Mouse (Mus musculus): ENCODE measurements around the gene Msn. TPM values are rescaled to one million over a fixed set of nuclear protein-coding genes. Genes with fewer than 3 reads are reported as not detected.

Msn gene
- total RNA-seq (2014; rRNA removed; ENCODE audit: low replicate concordance): 102 and 128 TPM in 2 replicates
- polyA plus RNA-seq (2015; fragmentation: Nextera tagmentation; extraction: Ambion mirVana): 107 and 116 TPM in 2 replicates

DNA sequence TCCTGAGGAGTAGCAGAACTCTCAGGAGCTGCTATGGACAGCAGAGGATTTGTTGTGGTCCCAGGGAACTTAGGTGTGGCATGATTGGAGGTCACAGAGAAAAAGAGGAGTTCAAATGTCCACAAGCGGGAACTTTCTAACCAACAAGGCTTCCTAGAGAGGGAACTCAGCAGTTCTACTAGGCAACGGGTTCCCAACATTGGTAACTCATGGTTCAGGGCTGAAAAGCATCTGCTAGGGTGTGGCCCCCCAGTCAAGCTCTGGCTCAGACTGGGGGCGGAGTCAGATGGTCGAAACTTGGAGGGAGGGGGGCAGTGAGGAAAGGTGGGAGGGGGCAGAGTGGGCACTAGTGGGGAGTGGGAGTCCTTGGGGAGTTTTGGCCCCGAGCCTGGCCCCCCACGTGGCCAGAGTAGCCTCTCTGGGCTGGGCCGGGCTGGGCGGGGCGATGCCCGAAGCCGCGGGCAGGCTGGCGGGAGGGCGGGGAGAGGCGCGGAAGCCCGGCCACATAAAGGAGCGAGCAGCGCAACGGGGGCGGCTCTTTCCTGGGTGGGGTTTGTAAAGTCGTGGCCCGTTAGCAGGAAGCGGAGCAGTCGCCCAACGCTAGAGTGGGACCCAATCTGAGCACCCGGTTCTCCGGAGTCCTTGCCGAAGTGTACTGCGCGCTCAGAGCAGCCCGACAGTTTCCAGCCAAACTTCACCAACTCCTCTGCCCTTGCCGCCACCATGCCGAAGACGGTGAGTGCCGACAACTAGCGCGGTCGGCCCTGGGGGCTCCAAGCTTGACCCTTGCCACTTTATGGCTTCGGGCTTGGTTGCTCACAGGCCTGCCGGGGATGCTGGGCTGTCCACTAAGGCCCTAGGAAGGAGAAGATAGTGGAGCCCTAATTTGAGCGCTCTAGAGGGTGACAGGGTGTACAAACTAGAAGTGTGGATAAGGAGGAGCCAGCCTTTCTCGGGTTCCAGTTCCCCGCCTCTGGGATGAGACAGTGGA lies at the start of gene Msn:
Msn (plus strand) TSS at position 534 of the 991 bp plus-strand sequence.
- 25% methylated on average over 43 of the region's 44 CpGs for WGBS
- Histone ChIP-seq H3K4me1 (ENCODE audit: control insufficient read depth, insufficient read depth) (peaks cover 10% of the 10 kb centered on the region; the same call in 1 of the 2 replicates), H3K9me3 (replicated peaks; ENCODE audit: control insufficient read depth, low read length) (no peaks in the 10 kb centered on the region), H3K4me3 (ENCODE audit: low read depth, low read length) (peak within 1 kb of the TSS; percentile 75), H3K4me2 (ENCODE audit: low read depth, low read length) (peak within 1 kb of the TSS; percentile 54), H3K27ac (ENCODE audit: low read depth) (peak within 1 kb of the TSS; percentile 90), H3K9ac (replicated peaks; ENCODE audit: low read depth, low read length) (peak within 1 kb of the TSS; percentile 81), H3K36me3 (replicated peaks; ENCODE audit: control insufficient read depth, insufficient read depth, low read length) (no peaks in the 10 kb centered on the region), H3K27me3 (ENCODE audit: control insufficient read depth, insufficient read depth, low read length) (no peaks in the 10 kb centered on the region)
- DNase-seq (ENCODE audit: low spot score) (peak; percentile 69), ATAC-seq (ENCODE audit: insufficient read depth, low read depth) (peak; percentile 90)
- TF ChIP-seq EP300 (IDR thresholded peaks at IDR 0.05; ENCODE audit: low read depth) (no peak), CTCF (IDR thresholded peaks at IDR 0.05; ENCODE audit: low read depth) (no peak)

DNA sequence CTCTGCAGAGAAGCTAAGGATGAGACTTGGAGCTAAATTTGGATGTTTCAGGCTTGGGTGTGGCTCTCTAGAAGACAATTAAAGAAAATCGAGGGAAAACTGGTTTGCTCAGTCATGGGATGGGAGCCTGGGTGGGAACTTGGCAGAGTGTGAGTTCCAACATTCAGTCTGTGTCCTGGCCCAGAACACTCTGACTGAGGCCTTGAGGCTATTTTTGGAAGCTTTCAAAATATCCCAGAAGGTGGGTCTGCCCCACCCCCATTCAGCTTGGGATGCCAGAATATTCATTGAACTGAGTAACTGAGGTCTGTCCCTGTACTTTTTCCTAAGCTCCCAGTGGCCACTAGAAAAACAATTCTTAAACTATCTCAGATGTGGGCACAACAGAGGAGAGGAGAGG lies 43.0 kb upstream of the Msn start:
- no peaks in the 10 kb centered on the region for H3K9me3 ChIP-seq (replicated peaks; ENCODE audit: control insufficient read depth, low read length)
- ATAC-seq (ENCODE audit: insufficient read depth, low read depth): peak; percentile 92

DNA sequence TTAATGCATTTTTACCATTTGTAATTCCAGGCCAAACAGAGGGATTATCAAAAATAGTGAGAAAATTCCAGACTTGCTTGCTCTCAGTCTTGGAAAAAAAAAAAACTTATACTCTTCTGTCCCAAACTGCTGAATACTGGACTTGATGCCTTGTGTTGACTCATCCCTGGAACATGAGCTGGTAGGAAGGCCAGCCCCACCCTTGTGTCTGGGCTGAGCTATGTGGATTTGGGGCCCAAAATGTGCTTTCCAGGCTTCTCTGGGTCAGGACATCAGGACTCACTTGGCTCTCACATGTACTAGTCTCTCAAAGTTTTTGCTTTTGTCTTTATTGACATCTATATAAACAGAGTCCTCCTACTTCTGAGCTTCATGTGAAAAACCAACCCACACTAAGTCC lies 18.1 kb upstream of the Msn start:
- Histone ChIP-seq H3K4me3 (ENCODE audit: low read depth, low read length) (no peak overlapping the region), H3K27ac (ENCODE audit: low read depth) (no peak overlapping the region), H3K9me3 (replicated peaks; ENCODE audit: control insufficient read depth, low read length) (no peaks in the 10 kb centered on the region), H3K36me3 (replicated peaks; ENCODE audit: control insufficient read depth, insufficient read depth, low read length) (no peaks in the 10 kb centered on the region), H3K9ac (replicated peaks; ENCODE audit: low read depth, low read length) (no peak overlapping the region), H3K4me2 (ENCODE audit: low read depth, low read length) (no peak overlapping the region), H3K27me3 (ENCODE audit: control insufficient read depth, insufficient read depth, low read length) (no peaks in the 10 kb centered on the region), H3K4me1 (ENCODE audit: control insufficient read depth, insufficient read depth) (no peaks in the 10 kb centered on the region)
- TF ChIP-seq EP300 (IDR thresholded peaks at IDR 0.05; ENCODE audit: low read depth) (no peak), CTCF (IDR thresholded peaks at IDR 0.05; ENCODE audit: low read depth) (no peak)
- no peak for ATAC-seq (ENCODE audit: insufficient read depth, low read depth)
- no peak for DNase-seq (ENCODE audit: low spot score)

More for the DNA sequence above, 43.0 kb upstream of the Msn start:
- Histone ChIP-seq H3K27ac (ENCODE audit: low read depth) (peak overlapping the region; percentile 51), H3K27me3 (ENCODE audit: control insufficient read depth, insufficient read depth, low read length) (no peaks in the 10 kb centered on the region), H3K36me3 (replicated peaks; ENCODE audit: control insufficient read depth, insufficient read depth, low read length) (no peaks in the 10 kb centered on the region), H3K9ac (replicated peaks; ENCODE audit: low read depth, low read length) (no peak overlapping the region), H3K4me3 (ENCODE audit: low read depth, low read length) (no peak overlapping the region), H3K4me1 (ENCODE audit: control insufficient read depth, insufficient read depth) (no peaks in the 10 kb centered on the region), H3K4me2 (ENCODE audit: low read depth, low read length) (no peak overlapping the region)
- DNase-seq (ENCODE audit: low spot score): peak; percentile 42
- no peak for TF ChIP-seq EP300 (IDR thresholded peaks at IDR 0.05; ENCODE audit: low read depth)
- TF ChIP-seq CTCF (IDR thresholded peaks at IDR 0.05; ENCODE audit: low read depth): no peak
- WGBS: 23% methylated on average over 1 of the region's 1 CpGs

DNA sequence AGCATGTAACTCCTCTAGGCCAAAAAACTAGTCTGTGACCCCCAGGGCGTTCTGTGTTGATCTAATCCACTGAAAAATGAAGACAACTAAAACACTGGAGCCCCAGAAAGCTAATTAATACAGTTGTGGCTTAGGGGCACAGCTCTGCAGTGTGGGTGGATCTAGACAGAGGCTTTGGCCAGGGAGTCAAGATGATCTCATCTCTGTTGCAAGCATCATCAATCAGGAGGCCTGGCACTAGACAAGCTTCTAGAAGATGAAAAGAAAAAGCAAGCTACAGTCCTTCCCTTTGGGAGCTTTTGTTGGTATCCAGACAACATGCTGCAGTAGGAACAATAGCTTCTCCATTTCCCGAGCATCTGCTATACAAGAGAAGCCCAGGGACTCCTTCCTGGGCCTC lies 9.6 kb upstream of the Msn start:
- Histone ChIP-seq H3K9ac (replicated peaks; ENCODE audit: low read depth, low read length) (no peak overlapping the region), H3K4me3 (ENCODE audit: low read depth, low read length) (no peak overlapping the region), H3K4me2 (ENCODE audit: low read depth, low read length) (no peak overlapping the region), H3K36me3 (replicated peaks; ENCODE audit: control insufficient read depth, insufficient read depth, low read length) (no peaks in the 10 kb centered on the region), H3K27me3 (ENCODE audit: control insufficient read depth, insufficient read depth, low read length) (no peaks in the 10 kb centered on the region), H3K4me1 (ENCODE audit: control insufficient read depth, insufficient read depth) (no peaks in the 10 kb centered on the region), H3K27ac (ENCODE audit: low read depth) (no peak overlapping the region), H3K9me3 (replicated peaks; ENCODE audit: control insufficient read depth, low read length) (no peaks in the 10 kb centered on the region)
- TF ChIP-seq EP300 (IDR thresholded peaks at IDR 0.05; ENCODE audit: low read depth) (no peak), CTCF (IDR thresholded peaks at IDR 0.05; ENCODE audit: low read depth) (no peak)
- 48% methylated on average over 2 of the region's 2 CpGs for whole genome bisulfite sequencing
- DNase-seq (ENCODE audit: low spot score) (no peak), ATAC-seq (ENCODE audit: insufficient read depth, low read depth) (no peak)

DNA sequence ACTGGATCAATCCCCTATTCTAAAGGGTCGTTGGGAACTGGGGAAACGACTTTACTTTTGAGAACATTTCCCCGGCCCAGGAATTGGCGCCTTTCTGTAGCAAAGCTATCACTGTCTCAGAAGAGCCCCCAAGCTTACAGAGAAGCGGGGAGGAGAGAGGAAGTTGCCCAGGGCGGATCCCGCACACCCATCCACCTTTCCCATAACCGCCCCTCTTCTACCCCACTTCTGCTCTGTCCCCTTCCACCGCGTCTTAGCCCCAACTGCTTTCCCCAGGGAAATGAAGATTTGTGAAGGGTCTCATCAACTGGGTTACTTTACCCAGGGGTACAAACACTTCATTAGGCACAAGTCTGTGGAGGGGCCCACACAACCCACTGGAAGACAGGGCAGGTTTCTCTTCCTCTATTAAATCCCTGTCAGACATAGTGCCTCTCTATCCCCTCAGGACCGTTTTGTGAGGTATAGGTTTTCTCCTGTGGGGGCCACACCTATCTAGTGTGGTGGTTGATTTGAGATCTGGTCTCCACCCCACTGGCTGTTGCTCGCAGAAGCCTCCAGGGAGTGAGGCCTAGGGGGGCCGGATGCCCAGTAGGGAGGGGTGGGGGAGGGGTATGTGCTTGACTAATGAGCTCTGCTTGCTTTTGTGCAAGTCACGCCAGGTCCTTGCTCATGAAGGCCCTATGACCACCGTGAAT lies 820 bp downstream of the Msn start:
- peak overlapping the region; percentile 90 for H3K27ac ChIP-seq (ENCODE audit: low read depth)
- peak; percentile 49; the same call in 1 of the 2 replicates for ATAC-seq (ENCODE audit: insufficient read depth, low read depth)
- DNase-seq (ENCODE audit: low spot score): peak; percentile 28
- H3K4me1 ChIP-seq (ENCODE audit: control insufficient read depth, insufficient read depth): peaks cover 10% of the 10 kb centered on the region; the same call in 1 of the 2 replicates
- H3K4me2 ChIP-seq (ENCODE audit: low read depth, low read length): peak overlapping the region; percentile 54
- peak overlapping the region; percentile 81 for H3K9ac ChIP-seq (replicated peaks; ENCODE audit: low read depth, low read length)
- TF ChIP-seq EP300 (IDR thresholded peaks at IDR 0.05; ENCODE audit: low read depth) (no peak), CTCF (IDR thresholded peaks at IDR 0.05; ENCODE audit: low read depth) (no peak)
- WGBS: 10% methylated on average over 15 of the region's 15 CpGs
- no peaks in the 10 kb centered on the region for H3K36me3 ChIP-seq (replicated peaks; ENCODE audit: control insufficient read depth, insufficient read depth, low read length)
- H3K9me3 ChIP-seq (replicated peaks; ENCODE audit: control insufficient read depth, low read length): no peaks in the 10 kb centered on the region
- no peaks in the 10 kb centered on the region for H3K27me3 ChIP-seq (ENCODE audit: control insufficient read depth, insufficient read depth, low read length)
- peak overlapping the region; percentile 75 for H3K4me3 ChIP-seq (ENCODE audit: low read depth, low read length)
